Mouse (Mus musculus) yolk sac, embryonic 10.5 days (tissue): ENCODE data around the gene Akr1b3.
"Not testable (repeated sequence)": the region's sequence is repeated elsewhere in the genome, so short reads cannot be mapped to it uniquely, and the experiment has no call there.

Source experiments
- DNase-seq: peaks from one replicate; pipeline ENCODE4 v3.0.0-alpha.2; 2017; ENCODE audit warnings: low spot score

Akr1b3 gene

GRCm38 (mm10) chr6:34316854-34317771, at the start of gene Akr1b3:
Akr1b3 (minus strand) TSS chr6:34317478.
- peak; percentile 94 for DNase-seq

GRCm38 (mm10) chr6:34364217-34365136, 47.2 kb upstream of the Akr1b3 start:
- no peak for DNase-seq

- peak; percentile 19 for DNase-seq
Observed at GRCm38 (mm10) chr6:34355841-34356240, 38.6 kb upstream of the Akr1b3 start.

- peak; percentile 54 for DNase-seq
Observed at GRCm38 (mm10) chr6:34355349-34355747, 38.1 kb upstream of the Akr1b3 start.

- DNase-seq, result peak; percentile 22
Observed at GRCm38 (mm10) chr6:34354354-34355348, 37.4 kb upstream of the Akr1b3 start.

- DNase-seq, result peak; percentile 48
Observed at GRCm38 (mm10) chr6:34353658-34354353, 36.5 kb upstream of the Akr1b3 start, which contains the start of gene Akr1b8. Akr1b8 (plus strand) TSS chr6:34354119.

GRCm38 (mm10) chr6:34352401-34352800, 35.1 kb upstream of the Akr1b3 start:
- DNase-seq, result no peak

- DNase-seq, result not testable (repeated sequence)
Observed at GRCm38 (mm10) chr6:34351481-34351880, 34.2 kb upstream of the Akr1b3 start.

- no peak for DNase-seq
Observed at GRCm38 (mm10) chr6:34350037-34350699, 32.9 kb upstream of the Akr1b3 start.

GRCm38 (mm10) chr6:34346096-34346898, 29.0 kb upstream of the Akr1b3 start:
- peak; percentile 50 for DNase-seq

GRCm38 (mm10) chr6:34344935-34345334, 27.7 kb upstream of the Akr1b3 start:
- no peak for DNase-seq

GRCm38 (mm10) chr6:34344135-34344850, 27.0 kb upstream of the Akr1b3 start:
- DNase-seq, result no peak

- no peak for DNase-seq
Observed at GRCm38 (mm10) chr6:34343426-34343825, 26.1 kb upstream of the Akr1b3 start.

- DNase-seq, result no peak
Observed at GRCm38 (mm10) chr6:34342476-34342875, 25.2 kb upstream of the Akr1b3 start.

GRCm38 (mm10) chr6:34341991-34342390, 24.7 kb upstream of the Akr1b3 start:
- DNase-seq, result no peak

GRCm38 (mm10) chr6:34337799-34338198, 20.5 kb upstream of the Akr1b3 start:
- DNase-seq, result no peak

GRCm38 (mm10) chr6:34334673-34335072, 17.4 kb upstream of the Akr1b3 start:
- no peak for DNase-seq

- not testable (repeated sequence) for DNase-seq
Observed at GRCm38 (mm10) chr6:34331804-34332203, 14.5 kb upstream of the Akr1b3 start.

GRCm38 (mm10) chr6:34331379-34331778, 14.1 kb upstream of the Akr1b3 start:
- no peak for DNase-seq
